Mouse (Mus musculus) spleen, postnatal 36 days (tissue): Measurements from ENCODE around the gene Rbks.
A peak's percentile ranks its signal among the peaks of the same experiment; 100 is the strongest.
"Not testable (repeated sequence)": the region's sequence is repeated elsewhere in the genome, so short reads cannot be mapped to it uniquely, and the experiment has no call there.

ENCODE experiments used
- DNase-seq, 2 experiments: peaks; one replicate each; pipeline ENCODE4 v3.0.0; 2022; ENCODE audit warnings: low spot score in 2 of 2, mixed read lengths in 1 of 2

Rbks gene

DNA sequence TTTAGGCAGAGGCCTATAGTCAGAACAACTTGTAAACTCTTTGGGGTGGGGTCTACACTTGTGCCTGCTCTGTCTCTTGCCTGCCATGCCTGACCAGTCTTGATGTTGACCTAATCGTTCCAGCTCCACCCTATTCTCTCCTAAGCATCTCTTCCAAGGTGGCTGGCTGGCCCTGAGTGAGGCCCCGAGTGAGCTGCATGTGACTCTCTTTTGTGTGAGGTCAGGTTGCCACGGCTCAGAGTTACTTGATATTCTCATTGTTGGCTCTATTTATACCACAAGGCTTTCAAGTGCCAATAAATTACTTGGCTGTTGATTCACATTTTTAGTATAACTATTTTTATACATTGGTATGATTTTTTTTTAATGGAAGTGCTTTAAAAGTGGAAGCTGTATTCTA lies 70.3 kb downstream of the Rbks start:
- DNase-seq, result no peak

DNA sequence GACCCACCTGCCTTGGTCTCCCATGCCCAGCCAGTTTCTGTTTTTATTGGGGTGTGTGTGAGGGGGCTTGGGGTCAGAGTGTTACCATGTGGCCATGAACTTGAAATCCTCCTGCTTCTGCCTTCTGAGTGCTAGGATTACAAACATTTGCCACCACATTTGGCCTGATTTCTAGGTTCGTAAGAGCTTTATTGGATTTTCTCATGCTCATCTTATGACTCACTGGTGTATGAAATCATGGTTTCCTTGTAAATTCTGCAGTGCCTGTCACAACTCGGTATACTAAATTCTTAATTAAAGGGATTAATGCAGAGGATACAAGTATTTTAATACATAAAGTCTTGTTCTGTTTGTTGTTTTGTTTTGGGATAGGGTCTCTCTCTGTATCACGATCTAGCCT lies 77.1 kb downstream of the Rbks start:
- no peak for DNase-seq

DNA sequence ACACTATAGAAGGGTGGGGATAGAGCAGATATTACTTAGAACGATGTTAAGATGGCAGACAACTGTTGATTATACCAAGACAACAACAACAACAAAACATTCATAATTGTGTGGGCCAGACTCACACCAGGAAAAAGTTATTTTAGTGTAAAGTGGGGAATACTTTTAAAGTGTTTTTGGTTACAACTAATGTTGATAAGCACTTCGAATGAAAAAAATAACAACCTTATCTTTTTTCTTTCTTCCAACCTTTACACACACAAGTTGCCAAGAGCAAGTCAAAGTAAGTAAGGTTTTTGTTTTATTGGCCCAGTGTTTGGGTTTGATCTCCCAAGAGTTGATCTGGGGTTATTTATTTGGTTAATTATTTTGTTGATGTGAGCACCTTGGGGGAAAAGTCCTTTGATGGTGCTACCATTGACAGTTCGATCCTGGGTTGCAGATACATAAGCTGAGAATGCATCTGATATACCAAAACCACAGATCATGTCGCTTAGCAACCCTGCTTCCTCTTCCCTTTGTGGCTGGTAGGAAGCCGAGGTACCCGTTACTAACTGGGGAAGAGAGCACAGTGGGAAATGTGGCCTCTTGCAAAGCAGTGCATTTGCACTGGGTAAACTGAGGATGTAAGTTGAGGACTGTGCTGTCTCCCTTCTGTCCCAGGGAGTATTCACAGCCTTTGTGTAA lies 82.9 kb downstream of the Rbks start:
- peak; percentile 53 to 57 for DNase-seq

DNA sequence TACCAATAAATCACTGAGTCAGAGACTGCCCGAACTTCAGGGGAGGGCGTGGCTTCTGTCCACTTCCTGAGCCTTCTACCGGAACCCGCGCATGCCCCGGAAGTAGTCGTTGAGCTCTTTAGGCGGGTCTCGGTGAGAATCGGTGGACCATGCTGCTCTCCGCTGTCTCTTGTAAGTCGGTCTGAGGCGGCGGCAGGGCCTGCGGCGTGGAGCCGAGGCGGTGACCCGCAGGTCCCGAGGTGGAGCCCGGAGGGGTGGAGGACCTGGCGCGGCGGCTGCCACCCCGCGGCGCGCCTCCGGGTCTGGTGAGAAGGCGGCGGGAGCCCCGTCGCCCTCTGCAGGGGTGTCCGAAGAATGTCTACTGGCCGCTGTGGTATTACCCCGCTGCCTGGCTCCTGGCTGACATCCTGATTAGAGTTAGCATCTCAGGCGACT lies 83.6 kb downstream of the Rbks start:
- peak; percentile 86 to 89 for DNase-seq

DNA sequence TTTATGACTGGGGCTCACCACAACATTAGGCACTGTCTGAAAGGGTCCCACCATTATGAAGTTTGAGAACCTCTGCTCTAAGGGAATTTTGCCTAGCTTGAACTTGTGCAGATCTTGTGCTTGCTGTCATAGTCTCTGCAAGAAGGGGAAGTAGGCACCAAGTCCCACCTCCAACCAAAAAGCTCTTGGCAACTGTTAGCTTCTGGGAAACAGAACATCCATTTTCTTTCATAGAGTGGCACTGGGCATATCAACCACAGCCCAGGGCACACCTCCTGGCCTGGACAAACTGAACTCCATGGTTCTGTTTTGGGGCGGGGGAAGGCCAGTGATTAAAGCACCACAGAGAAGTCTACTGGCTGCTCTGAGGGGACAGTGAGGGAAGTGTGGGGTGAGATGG lies 86.2 kb downstream of the Rbks start:
- DNase-seq, result no peak

DNA sequence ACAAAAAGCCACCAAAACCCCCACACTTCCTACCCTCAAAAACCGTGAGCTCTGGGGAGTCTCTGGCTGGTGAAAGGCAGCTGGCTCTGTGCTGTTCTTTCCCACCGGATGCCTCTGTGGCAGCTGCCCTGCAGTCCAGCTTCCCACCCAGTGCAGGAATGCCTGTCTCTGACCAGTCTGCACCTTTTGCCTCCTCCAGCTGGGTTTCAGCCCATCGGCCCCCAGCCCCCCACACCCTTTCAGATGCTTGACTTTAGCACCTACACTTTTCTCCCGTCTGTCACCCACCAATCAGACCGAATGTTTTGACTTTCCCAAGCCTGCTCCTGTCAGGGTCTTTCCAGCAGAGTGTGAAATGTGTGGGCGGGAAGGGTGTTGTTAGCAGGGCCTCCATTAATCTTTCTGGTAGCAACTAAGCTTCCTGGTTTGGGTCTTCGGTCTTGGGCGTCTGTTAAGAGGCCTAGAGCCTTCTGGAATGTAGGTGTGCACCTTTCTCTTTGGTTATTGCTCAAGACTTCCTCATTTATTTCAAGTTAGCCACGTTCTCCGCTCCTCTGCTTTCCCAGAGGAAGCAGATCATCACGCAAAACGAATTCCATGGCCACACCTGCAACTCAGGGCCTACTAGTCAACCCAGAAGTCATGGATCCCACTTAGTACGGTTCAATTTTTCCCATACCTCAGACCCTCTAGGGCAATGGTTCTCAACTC lies 86.9 kb downstream of the Rbks start:
- DNase-seq, result no peak

DNA sequence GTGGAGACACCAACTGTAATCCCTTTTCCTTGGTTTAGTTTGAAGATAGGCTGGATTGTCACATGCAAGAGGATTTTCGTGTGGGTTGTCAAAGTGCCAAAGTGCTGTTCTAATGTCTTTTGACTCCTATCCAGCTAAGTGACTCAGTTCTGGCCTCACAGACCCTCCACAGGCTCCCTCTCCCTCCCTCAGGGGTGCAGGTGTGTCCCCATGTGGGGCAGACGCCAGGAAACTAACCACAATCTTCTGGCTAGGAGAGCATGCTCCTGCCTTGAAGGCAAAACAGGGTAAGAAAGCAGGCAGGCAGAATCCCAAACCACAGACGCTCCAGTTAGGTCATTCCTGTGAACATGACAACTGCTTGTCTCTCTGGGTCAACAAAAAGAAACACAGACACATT lies 91.3 kb downstream of the Rbks start:
- DNase-seq, result no peak

DNA sequence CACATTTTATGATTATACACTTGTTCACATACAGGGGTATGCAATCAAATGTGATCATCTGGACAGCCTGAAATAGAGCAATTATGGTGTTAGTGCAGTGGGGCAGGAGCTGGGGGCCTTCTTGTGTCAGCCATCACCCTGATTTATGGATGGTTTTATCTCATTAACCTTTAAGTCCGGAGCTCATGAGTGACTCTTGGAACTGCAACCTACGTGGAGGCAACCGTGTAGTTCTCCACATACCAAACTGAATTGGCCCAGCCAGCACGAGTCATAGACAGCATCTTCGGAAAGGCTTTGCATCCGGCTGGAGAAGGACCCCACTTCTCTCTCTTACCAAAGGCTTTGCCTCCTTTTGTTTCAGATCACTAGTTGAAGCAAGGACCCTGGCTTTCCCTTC lies 93.7 kb downstream of the Rbks start:
- DNase-seq, result no peak

DNA sequence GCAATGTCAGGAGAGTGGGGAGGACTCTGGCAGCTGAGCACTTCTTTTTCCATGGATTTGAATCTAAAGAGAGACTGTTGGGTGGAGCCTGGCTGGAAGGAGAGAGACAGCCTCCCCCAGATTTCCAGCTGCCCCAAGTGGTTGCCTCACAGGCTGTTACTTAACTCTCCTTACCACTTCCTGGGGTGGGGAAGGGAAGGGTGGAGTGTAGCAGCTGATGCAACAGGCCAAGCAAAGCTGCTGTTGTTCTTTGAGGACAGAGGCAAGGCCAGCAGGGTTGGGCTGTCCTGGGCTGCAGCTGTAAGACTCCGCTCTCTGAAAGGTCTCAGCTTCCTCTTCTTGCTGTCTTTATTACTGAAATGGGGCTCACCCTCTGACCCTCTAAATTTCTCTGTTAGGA lies 95.0 kb downstream of the Rbks start:
- peak; percentile 60 to 70 for DNase-seq

DNA sequence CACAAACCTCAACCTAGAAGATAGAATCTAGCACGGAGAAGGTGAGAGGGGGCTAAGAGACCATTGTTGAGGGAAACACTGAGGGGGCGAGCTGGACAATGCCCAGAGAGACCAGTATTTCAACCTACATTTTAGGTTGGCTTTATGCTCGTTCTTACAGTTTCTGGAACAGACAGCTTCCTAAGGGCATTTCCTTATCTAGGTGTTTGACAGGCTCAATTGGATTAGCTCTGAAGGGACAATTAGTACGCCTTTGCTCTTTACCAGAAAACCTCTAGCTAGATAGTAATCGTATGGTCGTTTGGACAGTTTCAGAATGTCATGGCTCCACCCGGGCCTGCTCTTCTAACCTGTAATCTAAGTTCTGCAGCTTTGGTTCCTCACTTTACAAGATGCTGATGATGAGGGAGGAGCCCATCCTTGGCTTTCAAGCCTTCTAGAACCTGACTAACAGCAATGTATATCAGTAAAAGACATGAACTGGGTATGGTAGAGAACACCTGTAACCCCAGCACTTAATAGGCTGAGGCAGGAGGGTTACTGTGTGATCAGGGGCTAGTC lies 96.2 kb downstream of the Rbks start:
- DNase-seq, result no peak

DNA sequence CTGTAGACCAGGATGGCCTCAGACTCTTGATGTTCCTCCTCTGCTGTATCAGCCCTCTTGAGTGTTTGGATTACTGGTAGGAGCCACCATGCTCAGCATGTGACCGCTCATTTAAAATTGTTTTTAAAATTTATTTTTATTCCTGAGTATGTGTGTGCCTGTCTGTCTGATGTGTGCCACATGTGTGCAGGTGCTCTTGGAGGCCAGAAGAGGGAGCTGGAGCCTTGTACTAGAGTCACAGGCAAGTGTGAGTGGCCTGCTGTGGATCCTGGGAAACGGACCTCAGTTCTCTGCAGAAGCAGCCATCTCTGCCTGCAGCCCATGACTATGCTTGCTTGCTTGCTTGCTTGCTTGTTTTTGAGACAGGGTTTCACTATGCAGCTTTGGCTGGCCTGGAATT lies 98.3 kb downstream of the Rbks start:
- no peak for DNase-seq

DNA sequence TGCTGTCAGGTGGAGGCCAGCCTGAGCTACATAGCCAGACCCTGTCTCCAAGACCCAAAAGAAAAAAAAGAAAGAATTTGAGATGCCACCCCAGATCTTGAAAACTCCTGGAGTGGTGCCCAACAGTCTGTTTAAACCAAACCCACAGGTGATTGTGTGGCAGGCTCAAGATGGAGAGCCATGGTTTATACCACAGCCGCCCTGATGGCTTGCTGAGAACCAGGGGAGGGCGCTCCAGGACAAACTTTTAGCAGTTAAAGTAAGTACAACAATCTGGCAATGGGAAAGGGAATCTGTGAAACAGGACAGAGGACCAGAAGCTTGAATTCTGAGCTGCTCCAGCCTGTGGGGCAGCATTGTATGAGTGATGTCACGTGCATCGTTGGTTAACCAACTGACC lies 98.8 kb downstream of the Rbks start:
- DNase-seq, result peak in 1 of 2 experiments; percentile 10

DNA sequence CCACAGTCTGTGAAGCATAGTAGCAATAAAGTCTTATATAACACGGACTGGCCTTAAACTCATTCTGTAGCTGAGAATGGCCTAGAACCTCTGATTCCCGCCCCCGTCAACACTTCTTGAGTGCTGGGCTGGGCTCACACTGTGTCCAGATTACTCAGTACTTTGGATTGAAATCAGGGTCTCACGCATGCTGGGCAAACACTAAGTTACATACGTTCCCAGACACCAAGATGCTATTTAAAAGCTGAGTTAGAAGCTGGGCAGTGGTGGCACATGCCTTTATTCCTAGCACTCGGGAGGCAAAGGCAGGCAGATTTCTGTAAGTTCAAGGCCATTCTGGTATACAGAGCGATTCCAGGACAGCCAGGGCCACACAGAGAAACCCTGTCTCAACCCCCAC lies 99.3 kb downstream of the Rbks start:
- no peak for DNase-seq

DNA sequence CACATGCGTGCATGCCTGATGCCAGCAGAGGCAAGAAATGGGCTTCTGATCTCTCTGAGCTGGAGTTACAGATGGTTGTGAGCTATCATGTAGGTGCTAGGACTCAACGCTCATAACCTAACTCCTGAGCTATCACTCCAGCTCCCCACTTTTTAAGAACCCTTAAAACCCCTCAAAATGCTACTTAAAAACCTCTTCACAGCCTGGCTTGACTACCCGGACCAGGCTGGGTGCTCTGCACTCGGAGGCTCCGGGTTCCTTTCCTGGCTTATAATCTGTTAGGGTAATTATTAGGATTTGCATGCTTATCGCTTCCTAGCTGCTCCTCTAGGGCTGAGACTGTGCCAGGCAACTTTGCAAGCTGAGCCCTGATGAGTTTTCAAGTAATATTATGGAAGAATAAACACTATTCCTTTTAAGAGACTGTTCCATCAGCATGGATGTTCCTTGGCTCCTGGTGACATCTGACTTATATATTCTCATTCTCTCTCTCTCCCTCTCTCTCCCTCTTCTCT lies 99.9 kb downstream of the Rbks start:
- DNase-seq, result no peak

DNA sequence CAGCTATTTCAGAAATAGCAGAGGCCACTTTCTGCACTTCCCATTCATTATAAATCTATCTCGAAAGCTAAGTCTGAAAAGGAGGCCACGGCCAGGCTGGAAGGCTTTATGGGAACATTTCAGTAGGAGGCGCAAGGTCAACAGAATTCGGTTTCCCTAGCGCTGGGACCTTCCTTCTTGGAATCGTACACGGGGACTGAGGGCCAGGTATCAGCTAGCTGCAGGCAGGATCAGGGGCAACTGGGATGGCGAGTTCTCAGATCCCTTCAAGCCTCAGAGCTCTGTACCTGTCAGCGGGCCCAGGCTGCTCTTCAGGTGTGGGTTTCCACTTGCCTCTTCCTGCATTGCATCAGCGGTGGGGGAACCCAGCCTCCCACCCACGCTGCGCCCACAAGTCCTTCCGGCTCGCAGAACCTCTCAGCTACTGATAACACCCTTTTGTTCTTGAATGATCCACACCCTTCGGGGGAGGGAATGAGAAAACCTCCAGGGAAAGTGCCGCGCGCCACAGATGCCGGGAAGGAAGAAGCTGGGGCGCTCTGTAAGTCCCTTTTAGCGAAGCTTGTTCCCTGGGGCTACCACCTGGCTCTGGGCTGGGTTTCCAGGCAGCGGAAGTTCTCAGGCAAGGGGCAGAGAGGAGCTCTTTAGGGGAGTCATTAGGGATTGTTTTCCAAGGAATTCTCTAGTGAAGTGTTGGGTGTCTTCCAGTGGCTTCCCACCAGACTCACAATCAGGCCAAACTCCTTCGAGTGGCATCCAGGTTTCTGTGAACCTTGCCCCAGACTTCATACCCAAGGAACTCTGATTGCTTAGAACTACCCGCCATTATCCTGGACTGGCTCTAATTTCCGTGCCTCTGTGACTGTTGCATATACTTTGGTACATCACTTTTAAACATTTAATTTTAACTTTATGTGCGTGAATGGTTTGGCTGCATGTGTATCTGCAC lies 100.7 kb downstream of the Rbks start, which contains the start of gene Mrpl33:
TSS of gene Mrpl33 (plus strand) at position 455 of the 949 bp plus-strand sequence.
- DNase-seq, result peak; percentile 70

DNA sequence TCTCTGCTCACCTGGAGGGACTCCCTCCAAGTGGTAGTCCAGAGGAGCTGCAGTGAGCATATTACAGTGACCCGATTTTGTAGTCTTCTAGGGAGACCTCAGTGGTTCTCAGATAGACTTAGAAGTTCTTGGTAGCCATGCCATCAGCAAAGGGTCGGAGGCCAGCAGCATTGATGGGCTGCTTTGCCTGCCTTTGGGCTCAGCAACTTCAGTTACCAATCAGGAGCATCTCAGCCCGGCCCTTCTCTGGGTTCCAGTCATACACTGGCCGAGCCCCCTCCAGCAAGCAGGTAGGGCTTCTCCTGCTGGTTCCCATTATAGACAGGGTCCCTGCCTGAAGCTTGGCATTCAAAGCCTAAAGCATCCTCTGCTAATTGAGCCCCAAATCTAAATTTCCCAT lies 101.6 kb downstream of the Rbks start:
- no peak for DNase-seq

DNA sequence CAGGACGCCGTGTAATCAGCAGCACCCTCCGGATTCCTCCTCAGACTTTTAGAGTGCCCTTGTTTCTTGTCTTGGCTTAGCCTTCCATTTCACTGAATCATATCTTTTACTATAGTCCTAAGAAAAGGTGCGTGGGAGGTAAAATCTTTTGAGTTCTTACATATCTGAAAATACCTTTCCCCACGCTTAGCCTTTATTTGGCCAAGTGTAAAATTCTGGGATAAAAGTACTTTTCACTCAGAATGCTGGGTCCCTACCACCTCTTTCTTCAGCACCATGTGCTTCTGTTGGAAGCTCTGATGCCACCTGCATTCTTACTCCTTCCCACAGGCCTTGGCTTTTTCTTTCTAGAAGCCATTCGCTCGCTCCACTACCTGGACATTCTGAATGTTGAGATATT lies 106.3 kb downstream of the Rbks start:
- no peak for DNase-seq

DNA sequence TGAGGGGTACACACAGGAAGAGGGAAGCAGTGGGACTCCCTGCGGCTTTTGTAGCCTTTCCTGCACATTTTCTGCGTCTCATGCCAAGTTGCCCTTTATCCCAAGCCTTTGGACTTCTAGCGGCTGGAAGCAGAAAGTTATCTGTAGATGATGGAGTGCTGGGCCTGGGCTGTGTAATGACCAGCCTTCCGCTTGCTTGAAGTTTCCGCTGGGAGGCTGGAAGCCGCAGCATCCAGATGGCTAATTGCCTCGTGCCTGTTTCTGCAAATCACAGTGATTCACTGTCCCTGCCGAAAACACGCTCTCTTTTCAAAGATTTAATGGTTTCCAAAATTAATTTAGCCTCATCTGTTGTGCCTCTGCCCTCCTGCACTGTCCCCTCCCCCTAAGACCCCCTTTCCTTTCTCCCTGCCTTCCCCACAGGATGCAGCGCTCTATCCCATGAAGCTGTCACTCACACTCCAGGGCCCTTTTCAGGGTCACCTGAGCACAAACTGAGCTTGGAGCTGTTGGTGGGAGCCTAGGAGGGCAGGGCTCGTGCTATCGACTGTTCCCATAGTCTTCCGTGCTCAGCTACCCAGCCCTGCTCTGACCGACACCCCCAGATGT lies 107.6 kb downstream of the Rbks start:
- DNase-seq, result no peak

DNA sequence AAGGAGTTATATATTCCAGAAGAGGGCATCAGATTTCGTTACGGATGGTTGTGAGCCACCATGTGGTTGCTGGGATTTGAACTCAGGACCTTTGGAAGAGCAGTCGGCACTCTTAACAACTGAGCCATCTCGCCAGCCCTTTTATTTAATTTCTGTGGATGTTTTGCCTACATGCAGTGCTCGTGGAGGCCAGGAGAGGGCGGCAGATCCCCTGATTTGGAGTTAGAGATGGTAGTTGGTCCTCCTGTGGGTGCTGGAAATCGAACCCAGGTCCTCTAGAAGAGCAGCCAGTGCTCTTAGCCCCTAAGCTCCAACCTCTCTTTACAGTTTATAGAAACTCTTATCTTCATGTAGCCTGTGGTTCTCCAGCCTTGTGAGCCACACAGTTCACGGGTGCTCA lies 108.8 kb downstream of the Rbks start:
- DNase-seq, result not testable (repeated sequence)

DNA sequence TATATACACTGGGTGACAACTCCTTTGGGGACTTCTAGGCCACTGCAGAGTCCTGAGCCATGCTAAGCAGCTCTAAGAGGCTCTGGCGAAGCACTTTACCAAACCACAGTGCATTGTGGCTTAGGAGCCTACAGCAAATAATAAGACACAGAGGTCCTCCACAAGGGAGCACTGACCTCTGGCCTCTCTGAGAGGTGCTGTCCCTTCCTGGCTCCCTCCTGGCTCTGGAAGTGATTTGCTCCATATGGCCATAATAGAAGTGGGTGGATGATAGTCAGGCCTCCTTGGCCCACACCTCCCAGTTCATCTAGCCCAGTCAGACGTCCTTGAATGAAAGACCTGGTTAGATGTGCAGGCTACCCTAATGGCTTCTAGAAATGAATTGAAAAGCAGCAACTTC lies 109.4 kb downstream of the Rbks start:
- DNase-seq, result no peak

DNA sequence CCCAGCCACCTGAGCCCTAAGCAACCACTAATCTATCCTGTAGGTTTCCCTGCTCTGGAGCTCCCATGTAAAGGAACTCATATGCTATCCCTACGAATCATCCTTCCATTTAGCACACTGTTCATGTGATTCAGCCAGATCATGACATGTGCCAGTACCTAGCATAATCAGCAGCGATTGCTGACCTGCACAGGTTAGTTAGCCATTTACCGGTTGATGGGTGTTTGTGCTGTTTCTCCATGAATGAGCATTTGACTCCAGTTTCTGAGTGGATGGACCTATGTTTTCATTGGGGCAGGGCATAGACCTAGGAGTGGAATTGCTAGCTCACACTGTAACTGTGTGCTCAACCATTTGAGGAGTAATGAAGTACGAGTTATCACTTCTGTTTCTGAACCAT lies 111.9 kb downstream of the Rbks start:
- no peak for DNase-seq
